Mouse (Mus musculus) liver, embryonic 16.5 days (tissue): ENCODE results near the gene Wdr11. TPM values are rescaled to one million over a fixed set of nuclear protein-coding genes. Genes with fewer than 3 reads are reported as not detected.

ENCODE experiments used
- ATAC-seq: fragments of 200-750 bp; cut with Nextera tagmentation; 2 replicates; pipeline ENCODE4 v1.8.0; 2017; ENCODE audit warnings: low read depth, mild to moderate bottlenecking, moderate number of reproducible peaks, moderate library complexity
- H3K27ac ChIP-seq: fragments of 300-500 bp; sonication (generic); 2 replicates; pipeline ENCODE4 v1.5.1; 2014; ENCODE audit warnings: mild to moderate bottlenecking, low read length
- H3K27me3 ChIP-seq: fragments of 300-500 bp; sonication (generic); 2 replicates; pipeline ENCODE4 v1.6.1; 2014; ENCODE audit warnings: low read depth, low read length, mixed read lengths; ENCODE audit not compliant: control insufficient read depth, insufficient read depth
- H3K36me3 ChIP-seq: fragments of 300-500 bp; sonication (generic); 2 replicates; pipeline ENCODE4 v1.6.1; 2014; ENCODE audit warnings: mild to moderate bottlenecking; ENCODE audit not compliant: control insufficient read depth, insufficient read depth
- H3K4me1 ChIP-seq: fragments of 300-500 bp; sonication (generic); 2 replicates; pipeline ENCODE4 v1.6.1; 2014; ENCODE audit warnings: low read depth, low read length, mixed read lengths; ENCODE audit not compliant: control insufficient read depth
- H3K4me2 ChIP-seq: fragments of 300-500 bp; sonication (generic); 2 replicates; pipeline ENCODE4 v1.6.1; 2014; ENCODE audit warnings: low read depth, low read length, mixed read lengths
- H3K4me3 ChIP-seq: fragments of 300-500 bp; sonication (generic); 2 replicates; pipeline ENCODE4 v1.5.1; 2014; ENCODE audit warnings: low read depth, mild to moderate bottlenecking, low read length
- H3K9ac ChIP-seq: fragments of 300-500 bp; sonication (generic); 2 replicates; pipeline ENCODE4 v1.6.1; 2014; ENCODE audit warnings: low read depth, low read length
- H3K9me3 ChIP-seq: fragments of 300-500 bp; sonication (generic); replicated peaks from 2 replicates; pipeline ENCODE4 v1.6.1; 2016; ENCODE audit warnings: low read length; ENCODE audit not compliant: control insufficient read depth
- WGBS: fragments of 180-500 bp; shearing (Covaris S2); extraction: QIAGEN DNeasy Blood & Tissue Kit; methylation state at CpG from one replicate; pipeline ENCODE4 v1.1.7; 2014; ENCODE audit not compliant: insufficient replicate concordance; 5-methylcytosine and 5-hydroxymethylcytosine counted together
- polyA plus RNA-seq: library from polyadenylated mRNA; unstranded; fragments of >200 nt; fragmentation: Nextera tagmentation; extraction: Ambion mirVana; gene quantifications from 2 replicates; pipeline ENCODE4 v1.2.1, GENCODE M21; 2015

Gene Wdr11
- polyA plus RNA-seq, 1 experiment from 2014 or later: 11.5 TPM

GRCm38 (mm10) chr7:129673776-129674175 lies 82.1 kb downstream of the Wdr11 start:
- ATAC-seq: no peak
- WGBS: 71% methylated on average over 9 of the region's 9 CpGs
- H3K9ac ChIP-seq: no peak overlapping the region
- no peaks in the 10 kb centered on the region for H3K9me3 ChIP-seq
- no peak overlapping the region for H3K4me2 ChIP-seq
- H3K4me3 ChIP-seq: no peak overlapping the region
- no peak overlapping the region for H3K27ac ChIP-seq
- H3K36me3 ChIP-seq: no peaks in the 10 kb centered on the region
- no peaks in the 10 kb centered on the region for H3K27me3 ChIP-seq
- H3K4me1 ChIP-seq: no peaks in the 10 kb centered on the region

DNA sequence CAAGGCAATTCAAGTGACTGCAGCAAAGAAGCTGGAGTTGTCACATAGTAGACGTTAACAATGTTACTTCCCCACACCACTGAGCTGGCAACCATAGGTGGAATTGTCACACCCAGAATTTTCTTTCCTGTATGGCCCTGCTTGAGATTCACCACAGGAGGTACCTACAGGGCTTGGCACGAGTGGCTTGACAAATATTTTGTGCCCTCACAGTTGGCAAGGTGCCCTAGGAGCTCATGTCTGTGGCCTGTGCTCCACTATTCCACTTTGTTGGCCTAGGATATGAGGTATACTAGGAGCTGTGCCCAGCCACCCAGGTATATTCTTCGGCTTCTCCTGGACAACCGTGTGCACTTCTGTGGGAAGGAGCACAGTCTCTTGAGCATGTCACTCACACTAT lies 82.9 kb downstream of the Wdr11 start:
- Histone ChIP-seq H3K27me3 (no peaks in the 10 kb centered on the region), H3K4me2 (no peak overlapping the region), H3K27ac (no peak overlapping the region), H3K9me3 (no peaks in the 10 kb centered on the region), H3K4me3 (no peak overlapping the region), H3K36me3 (no peaks in the 10 kb centered on the region), H3K4me1 (no peaks in the 10 kb centered on the region), H3K9ac (no peak overlapping the region)
- WGBS: 66% methylated on average over 4 of the region's 4 CpGs
- no peak for ATAC-seq

DNA sequence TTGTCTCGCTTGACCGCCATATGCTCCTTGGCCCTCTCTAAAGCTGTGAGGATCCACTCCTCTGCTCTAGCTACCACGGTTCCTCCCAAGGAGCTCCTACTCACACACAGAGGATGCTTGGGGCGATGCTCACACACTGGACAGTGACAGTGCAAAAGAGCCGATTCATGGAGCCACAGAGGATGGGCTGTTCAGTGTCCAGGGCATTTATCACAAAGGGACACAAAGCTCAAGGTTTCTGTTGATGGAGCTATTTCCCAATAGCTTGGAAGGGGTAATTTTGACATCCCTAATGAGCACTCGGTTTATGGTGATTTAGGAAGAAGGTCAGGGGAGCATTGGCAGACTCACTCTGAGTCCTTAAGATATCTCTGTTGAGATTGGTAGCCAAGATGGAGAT lies 84.2 kb downstream of the Wdr11 start:
- Histone ChIP-seq H3K4me3 (no peak overlapping the region), H3K36me3 (no peaks in the 10 kb centered on the region), H3K27ac (no peak overlapping the region), H3K4me1 (no peaks in the 10 kb centered on the region), H3K9ac (no peak overlapping the region), H3K27me3 (no peaks in the 10 kb centered on the region), H3K4me2 (no peak overlapping the region), H3K9me3 (no peaks in the 10 kb centered on the region)
- ATAC-seq: no peak
- 65% methylated on average over 6 of the region's 6 CpGs for WGBS

DNA sequence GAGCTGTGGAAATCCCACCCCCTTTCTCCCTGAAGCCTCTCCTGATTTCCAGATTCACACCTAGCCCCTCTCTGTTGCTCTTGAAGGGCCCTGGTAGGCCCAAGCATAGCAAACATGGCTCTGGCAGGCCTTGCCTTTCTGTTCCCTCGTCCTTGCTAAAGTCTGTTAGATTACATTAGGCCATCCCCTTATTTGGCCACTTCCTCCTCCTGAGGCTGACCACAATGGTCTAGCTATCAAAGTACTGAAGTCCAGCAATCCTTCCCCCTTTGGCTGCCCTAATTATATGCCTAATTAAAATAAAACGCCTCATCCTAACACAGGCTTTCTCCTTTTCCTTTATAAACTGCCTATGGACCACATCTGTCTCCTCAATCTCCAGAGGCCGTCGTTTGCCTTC lies 85.5 kb downstream of the Wdr11 start:
- WGBS: 51% methylated on average over 4 of the region's 4 CpGs
- H3K36me3 ChIP-seq: no peaks in the 10 kb centered on the region
- no peak overlapping the region for H3K4me2 ChIP-seq
- no peaks in the 10 kb centered on the region for H3K9me3 ChIP-seq
- no peaks in the 10 kb centered on the region for H3K27me3 ChIP-seq
- ATAC-seq: no peak
- H3K9ac ChIP-seq: no peak overlapping the region
- no peaks in the 10 kb centered on the region for H3K4me1 ChIP-seq
- H3K27ac ChIP-seq: no peak overlapping the region
- H3K4me3 ChIP-seq: no peak overlapping the region

- ATAC-seq: no peak
- no peak overlapping the region for H3K4me2 ChIP-seq
- H3K4me1 ChIP-seq: no peaks in the 10 kb centered on the region
- no peaks in the 10 kb centered on the region for H3K9me3 ChIP-seq
- no peak overlapping the region for H3K9ac ChIP-seq
- H3K4me3 ChIP-seq: no peak overlapping the region
- 50% methylated on average over 8 of the region's 8 CpGs for WGBS
- no peaks in the 10 kb centered on the region for H3K36me3 ChIP-seq
- H3K27me3 ChIP-seq: no peaks in the 10 kb centered on the region
- H3K27ac ChIP-seq: no peak overlapping the region
Observed at GRCm38 (mm10) chr7:129678431-129678830, 86.8 kb downstream of the Wdr11 start.

GRCm38 (mm10) chr7:129678972-129679371 lies 87.3 kb downstream of the Wdr11 start:
- H3K9me3 ChIP-seq: no peaks in the 10 kb centered on the region
- H3K27me3 ChIP-seq: no peaks in the 10 kb centered on the region
- no peak overlapping the region for H3K4me3 ChIP-seq
- no peaks in the 10 kb centered on the region for H3K36me3 ChIP-seq
- H3K27ac ChIP-seq: no peak overlapping the region
- 59% methylated on average over 8 of the region's 8 CpGs for WGBS
- H3K4me2 ChIP-seq: no peak overlapping the region
- ATAC-seq: no peak
- H3K4me1 ChIP-seq: no peaks in the 10 kb centered on the region
- H3K9ac ChIP-seq: no peak overlapping the region

- WGBS: 50% methylated on average over 10 of the region's 10 CpGs
- H3K4me1 ChIP-seq: no peaks in the 10 kb centered on the region
- H3K36me3 ChIP-seq: no peaks in the 10 kb centered on the region
- no peak overlapping the region for H3K9ac ChIP-seq
- no peak overlapping the region for H3K27ac ChIP-seq
- ATAC-seq: no peak
- no peaks in the 10 kb centered on the region for H3K9me3 ChIP-seq
- no peaks in the 10 kb centered on the region for H3K27me3 ChIP-seq
- no peak overlapping the region for H3K4me2 ChIP-seq
- no peak overlapping the region for H3K4me3 ChIP-seq
Observed at GRCm38 (mm10) chr7:129680534-129681210, 89.0 kb downstream of the Wdr11 start.

DNA sequence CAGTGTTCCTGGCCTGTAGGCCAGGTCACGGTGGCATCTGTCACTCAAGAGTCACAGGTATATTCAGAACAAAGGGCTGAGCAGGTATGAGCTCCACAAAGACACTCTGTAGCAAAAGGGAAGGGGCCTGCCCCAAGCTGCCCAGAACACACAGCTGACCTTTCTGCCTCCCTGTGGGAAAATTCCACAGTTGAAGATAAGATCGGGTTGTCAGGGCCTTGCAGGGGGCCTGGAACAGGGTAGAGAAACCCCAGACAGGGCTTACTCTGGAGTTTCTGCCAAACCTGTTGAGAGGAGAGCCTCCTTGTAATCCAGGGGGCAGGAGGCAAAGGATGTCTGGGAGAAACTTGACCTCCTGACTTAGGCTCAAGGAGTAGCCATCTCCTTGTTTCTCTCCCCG lies 90.9 kb downstream of the Wdr11 start:
- Histone ChIP-seq H3K4me3 (no peak overlapping the region), H3K4me2 (no peak overlapping the region), H3K9ac (no peak overlapping the region), H3K9me3 (no peaks in the 10 kb centered on the region), H3K36me3 (no peaks in the 10 kb centered on the region), H3K4me1 (no peaks in the 10 kb centered on the region), H3K27me3 (no peaks in the 10 kb centered on the region), H3K27ac (no peak overlapping the region)
- no peak for ATAC-seq
- WGBS: 51% methylated on average over 3 of the region's 3 CpGs

- no peak overlapping the region for H3K9ac ChIP-seq
- ATAC-seq: no peak
- no peaks in the 10 kb centered on the region for H3K9me3 ChIP-seq
- H3K27me3 ChIP-seq: no peaks in the 10 kb centered on the region
- H3K36me3 ChIP-seq: no peaks in the 10 kb centered on the region
- no peaks in the 10 kb centered on the region for H3K4me1 ChIP-seq
- 64% methylated on average over 5 of the region's 5 CpGs for WGBS
- no peak overlapping the region for H3K4me2 ChIP-seq
- no peak overlapping the region for H3K27ac ChIP-seq
- no peak overlapping the region for H3K4me3 ChIP-seq
Observed at GRCm38 (mm10) chr7:129685326-129685725, 93.7 kb downstream of the Wdr11 start.
